Mouse (Mus musculus): ENCODE data around the gene Cyth2.

The Cyth2 gene

DNA sequence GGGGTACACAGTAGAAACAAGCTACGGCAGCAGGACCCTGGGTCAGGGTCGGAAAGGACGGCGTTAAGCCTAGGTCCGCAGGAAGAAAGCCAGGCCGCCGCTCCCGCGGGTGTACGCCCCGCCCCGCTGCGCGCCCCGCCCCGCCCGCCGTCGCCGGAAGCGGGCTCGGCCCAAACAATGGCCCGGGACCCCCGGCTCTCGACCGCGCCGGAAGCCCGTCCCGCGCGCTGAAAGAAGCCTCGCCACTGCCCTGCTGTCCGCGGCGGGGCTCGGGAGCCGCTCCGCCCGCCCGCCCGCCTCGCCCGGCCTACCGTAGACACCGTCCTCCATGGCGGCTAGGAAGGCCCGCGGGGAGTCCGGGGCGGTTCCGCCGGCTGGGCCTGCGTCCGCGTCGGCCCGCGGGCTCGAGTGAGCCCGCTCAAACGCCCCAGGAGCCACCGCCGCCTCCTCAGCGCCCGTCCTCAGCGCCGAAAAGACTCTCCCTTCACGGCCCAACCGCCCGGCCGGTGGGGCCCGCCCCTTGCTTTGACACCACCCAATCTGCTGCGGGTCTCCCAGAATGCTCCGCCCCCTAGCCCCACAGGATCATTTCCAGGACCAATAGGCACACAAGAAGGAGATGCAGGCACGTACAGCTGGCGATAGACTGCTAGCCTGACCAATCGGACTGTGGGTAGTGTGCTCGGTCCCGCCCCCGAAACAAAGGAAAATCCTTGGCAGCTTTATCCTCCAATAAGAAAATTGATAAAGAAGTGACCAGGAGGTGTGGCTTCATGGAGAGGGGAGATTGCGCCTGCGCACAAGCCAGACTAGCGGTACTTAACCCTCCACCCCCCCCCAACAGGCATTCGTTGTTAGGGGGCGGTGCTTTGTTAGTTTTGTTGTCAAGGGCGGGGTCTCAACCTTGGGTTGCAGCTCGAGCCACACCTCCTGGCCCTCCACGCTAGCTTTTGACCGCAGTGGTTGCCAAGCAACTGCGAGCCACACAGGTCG lies at the start of gene Cyth2:
Gene Cyth2 (minus strand): TSS at position 795 of the 993 bp plus-strand sequence.
- peak; percentile 100 for DNase-seq (ENCODE audit: low spot score)

DNA sequence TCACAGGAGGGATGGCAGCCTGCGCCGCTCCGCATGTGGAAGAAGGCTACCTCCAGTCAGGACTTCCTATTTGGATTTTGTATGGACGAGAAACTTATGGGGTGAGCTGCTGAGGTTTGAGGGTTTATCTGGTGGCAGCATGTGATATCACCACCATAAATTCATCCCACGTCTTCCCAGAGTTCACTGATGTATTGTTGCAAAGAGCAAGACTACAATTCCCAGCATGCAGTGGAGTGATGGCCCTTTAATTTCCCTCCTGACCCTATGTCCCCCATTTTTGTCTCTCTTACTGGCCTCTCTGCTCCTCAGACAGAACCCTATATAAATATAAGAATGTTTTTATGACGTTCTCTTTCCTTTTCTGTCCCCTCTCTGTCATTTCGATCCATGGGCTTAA lies 48.4 kb upstream of the Cyth2 start:
- no peak for DNase-seq (ENCODE audit: low spot score)

DNA sequence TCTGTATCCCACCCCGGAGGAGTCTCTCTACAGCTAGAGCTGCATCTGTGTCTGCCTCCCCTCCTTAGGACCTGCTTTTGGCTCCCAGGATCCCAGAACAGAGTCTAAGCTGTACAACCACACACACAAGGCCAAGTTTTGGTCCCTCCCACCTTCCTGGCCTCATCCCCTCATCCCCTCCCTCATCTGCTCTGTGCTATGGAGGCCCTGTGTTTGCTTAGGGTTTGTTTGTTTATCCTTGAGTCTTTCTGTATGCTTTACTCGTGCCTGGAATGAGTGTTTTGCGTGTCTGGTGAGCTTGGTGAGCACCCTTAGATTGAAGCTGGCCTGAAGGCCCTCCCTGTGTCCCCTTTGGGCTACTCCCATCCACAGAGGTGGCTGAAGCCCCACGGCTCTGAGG lies 44.6 kb upstream of the Cyth2 start:
- DNase-seq (ENCODE audit: low spot score) = peak; percentile 50

DNA sequence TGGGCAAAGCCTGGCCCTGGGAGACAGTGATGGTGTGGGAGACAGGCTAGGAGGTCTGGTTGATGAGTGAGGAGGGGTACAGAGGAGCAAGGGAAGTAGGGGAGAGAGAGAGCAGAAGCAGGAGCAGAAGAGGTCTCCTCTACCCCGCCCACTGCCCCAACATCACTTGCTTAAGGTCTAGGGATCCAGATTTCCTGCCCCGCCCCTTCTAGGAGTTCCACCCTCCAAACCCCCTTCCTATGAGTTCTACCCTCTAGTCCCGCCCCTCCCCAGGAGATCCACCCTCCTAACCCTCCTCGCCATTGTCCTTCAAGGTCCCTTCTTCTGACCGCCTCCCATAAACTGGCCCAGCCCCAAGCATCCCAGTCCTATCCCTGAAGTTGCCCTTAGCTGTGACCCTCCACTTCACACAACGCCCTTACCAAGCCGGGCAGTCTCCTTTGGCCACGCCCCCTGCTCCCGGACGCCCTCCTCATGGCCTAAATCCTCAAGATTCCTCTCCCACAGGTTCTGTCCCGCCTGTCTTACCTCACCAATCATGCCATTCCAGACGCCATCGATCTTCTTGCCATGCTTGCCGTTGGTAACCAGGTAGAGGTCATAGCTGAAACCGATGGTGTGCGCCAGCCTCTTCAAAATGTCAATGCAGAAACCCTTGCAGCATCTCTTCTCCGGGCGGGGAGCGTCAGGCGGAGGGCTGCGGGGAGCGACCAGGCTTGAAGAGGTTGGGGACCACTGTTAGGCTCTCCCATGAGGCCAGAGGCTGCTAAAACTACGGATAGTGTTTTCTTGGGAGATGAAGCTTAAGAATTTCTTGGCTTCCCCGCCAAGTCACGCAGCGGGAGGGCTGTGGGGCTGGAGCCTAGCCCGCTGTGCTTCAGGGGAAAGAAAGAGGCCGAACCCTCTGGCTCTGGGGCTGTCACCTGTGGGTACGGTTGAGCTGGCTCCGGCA lies 42.8 kb upstream of the Cyth2 start:
- no peak for DNase-seq (ENCODE audit: low spot score)

DNA sequence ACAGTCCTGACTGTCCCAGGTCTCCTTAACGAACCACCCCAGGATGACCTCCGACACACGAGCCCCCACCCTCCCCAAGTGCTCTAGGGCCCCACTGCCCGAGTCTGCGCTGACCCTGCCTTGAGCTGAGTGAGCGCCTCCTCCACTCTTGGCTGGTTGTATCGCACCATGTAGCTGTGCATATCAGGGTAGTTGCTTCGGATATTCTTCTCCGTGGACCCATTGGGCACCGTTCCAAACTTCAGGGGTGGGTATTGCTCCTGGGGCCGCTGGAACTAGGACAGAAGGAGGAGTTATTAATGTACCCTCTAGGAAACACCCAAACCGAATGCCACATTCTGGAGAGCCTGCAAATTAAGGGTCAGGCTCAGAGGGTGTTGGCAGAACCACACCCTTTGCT lies 38.7 kb upstream of the Cyth2 start:
- no peak for DNase-seq (ENCODE audit: low spot score)

DNA sequence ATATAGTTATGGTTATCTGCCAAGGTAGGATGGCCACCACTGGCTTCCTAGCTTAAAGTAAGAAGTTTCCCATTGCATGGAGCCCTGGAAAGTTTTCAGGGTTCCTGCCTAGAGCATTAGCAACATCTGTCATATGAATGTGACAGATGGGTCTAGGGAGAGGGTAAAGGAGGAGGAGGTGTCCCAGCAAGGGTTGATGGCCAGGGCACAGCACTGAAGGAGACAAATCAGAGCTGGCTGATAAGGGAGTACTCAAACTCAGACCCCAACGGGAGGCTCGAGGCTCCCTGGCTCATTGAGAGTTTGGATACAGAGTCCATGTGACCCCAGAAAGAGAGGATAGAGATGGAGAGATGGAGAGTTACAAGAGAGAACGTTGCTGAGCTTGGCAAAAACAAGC lies 36.3 kb upstream of the Cyth2 start:
- DNase-seq (ENCODE audit: low spot score) = no peak

DNA sequence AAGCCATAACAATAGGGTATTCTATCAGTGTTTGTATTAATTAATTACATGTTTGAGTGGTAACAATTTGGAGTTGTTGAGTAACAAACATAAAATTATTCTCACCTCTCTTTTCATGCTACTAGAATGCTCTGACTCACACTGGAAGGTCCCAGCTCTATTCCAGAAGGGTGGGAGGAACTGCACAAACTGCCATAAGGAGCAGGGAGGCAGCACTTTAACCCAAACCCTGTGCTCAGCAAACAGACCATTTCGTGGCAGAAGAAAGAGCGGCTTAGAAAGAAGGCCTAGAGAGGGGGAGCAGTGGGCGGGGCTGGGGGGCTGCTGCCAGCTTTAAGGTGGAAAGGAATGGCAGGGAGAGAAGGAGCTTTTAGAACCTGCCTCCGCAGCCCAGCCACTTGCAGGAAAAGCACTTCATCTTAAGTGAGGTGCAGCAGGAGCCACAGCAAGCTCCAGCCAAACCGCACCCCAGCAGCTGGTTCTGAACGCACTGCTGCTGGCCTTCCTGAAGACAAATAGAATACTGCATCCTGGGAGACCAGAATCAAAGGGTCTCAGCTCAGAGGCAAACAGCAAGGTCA lies 34.2 kb upstream of the Cyth2 start:
- DNase-seq (ENCODE audit: low spot score) = no peak

DNA sequence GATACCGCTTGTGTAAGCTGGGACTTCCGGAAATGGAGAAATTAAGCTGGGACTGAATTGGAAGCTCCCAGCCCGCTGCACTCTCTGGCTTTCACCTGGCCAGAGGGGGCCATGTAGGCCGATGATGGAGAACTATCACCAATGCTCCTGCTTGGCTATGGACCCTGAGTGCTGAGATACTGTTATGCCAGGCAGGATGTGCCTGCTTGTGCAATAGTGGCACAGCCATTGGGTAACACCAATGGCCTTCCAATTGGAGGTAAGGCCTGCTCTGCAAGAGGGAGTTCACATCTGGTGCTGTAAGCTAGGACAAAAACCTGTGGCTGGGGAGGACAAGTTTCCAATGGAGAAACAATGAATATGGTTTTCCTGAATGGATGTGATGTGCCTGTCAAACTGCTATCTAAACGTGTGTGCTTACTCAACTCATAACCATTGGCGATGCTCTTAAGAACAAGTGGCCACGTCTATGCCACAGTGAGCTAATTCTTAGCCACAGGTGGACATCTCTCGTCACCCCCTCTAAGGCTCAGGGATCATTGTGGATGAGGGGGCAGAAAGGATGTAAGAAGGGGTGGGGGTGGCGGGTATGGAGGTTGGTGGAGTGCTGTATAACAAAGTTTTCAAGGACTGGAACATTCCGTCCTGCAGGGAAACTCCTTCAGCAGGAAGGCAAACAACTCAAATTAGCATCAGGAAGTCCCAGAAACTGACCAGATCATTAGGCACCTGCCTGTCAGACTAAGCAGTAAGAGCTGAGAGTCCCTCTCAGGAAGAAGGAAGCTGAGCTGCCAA lies 28.8 kb upstream of the Cyth2 start:
- no peak for DNase-seq (ENCODE audit: low spot score)

DNA sequence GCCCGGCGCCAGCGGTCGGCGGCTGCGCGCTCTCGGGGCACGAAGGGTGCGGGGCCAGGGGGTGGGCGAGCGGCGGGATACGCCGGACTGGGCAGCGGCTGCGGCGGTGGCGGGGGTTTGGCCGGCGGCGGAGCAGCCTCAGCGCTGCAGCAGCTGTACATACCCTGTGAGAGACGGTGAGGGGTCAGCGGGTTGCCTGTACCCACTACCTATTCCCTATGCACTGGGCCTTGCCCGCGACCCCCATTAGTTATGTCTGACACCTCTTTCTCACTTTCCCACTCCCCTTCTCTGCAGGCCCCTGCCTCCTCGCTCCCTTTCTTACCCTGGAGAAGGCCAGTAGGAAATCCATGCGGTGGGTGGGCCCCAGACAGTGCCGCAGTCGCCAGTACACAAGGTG lies 19.5 kb upstream of the Cyth2 start:
- no peak for DNase-seq (ENCODE audit: low spot score)

DNA sequence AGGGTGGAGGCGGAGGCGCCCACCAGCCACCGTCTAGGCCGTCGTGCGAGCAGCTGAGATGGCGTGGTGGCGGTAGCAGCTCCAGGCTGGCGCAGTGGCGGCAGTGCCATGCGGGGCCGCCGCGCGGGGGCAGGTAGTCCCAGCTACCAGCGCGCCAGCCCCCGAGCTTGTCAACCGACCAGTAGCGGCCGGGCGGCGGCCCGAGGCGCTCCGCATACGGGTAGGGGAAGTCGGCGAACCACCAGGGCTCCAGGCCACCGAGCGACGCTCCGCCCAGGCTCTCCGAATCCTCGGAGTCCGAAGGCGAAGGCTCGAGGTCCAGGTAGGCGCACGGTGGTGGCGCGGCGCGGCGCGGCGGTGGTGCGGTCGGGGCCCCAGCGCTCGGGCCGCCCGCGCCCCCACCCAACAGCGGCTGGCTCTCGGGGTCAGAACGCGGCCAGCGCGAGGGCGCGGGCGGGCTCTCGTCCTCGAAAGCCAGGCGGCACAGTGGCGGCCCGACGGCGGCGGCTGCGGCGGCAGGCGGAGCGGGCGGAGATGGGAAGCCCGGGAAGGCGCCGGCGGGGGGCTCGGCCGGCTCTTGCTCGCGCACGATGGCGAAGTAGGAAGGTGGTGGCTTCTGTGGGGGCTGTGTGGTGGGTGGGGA lies 18.9 kb upstream of the Cyth2 start:
- no peak for DNase-seq (ENCODE audit: low spot score)

DNA sequence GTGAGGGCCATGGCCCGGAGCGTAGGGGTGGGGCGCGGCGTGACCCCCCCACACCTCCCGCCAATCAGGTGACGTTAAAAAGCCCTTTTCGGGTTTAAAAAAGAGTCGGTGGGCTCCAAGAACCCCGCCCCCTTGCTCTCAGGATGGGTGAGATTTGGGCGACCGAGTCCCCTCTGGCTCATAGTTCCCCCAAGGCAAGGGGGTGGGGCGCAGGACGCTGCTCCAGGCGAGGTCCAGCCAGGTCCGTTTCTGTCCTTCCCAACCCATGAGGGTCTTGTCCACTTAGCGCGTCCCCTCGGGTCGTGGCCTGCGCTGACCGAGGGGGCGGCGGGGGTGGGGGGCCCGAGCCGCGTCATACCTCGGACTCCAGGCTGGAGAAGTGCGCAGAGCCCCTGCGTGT lies 18.0 kb upstream of the Cyth2 start:
- no peak for DNase-seq (ENCODE audit: low spot score)

DNA sequence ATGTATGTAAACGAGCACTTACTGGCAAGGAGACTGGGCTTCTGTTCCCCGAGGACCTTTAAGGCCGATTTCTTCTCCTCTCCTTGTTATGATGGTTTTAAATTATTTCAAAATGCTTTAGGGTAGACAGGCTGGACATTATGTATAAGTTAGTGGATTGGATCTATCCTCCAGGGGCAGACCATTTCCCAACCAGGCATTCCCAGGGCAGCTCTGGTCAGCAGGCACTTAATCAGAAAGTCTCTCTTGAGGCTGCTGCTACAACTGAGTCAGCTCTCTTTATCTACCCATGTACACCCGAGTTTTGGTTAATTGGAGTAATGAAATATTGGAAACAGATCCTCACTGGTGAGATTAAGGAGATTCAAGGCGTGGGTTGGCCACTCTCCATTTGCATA lies 16.7 kb upstream of the Cyth2 start:
- DNase-seq (ENCODE audit: low spot score) = no peak

DNA sequence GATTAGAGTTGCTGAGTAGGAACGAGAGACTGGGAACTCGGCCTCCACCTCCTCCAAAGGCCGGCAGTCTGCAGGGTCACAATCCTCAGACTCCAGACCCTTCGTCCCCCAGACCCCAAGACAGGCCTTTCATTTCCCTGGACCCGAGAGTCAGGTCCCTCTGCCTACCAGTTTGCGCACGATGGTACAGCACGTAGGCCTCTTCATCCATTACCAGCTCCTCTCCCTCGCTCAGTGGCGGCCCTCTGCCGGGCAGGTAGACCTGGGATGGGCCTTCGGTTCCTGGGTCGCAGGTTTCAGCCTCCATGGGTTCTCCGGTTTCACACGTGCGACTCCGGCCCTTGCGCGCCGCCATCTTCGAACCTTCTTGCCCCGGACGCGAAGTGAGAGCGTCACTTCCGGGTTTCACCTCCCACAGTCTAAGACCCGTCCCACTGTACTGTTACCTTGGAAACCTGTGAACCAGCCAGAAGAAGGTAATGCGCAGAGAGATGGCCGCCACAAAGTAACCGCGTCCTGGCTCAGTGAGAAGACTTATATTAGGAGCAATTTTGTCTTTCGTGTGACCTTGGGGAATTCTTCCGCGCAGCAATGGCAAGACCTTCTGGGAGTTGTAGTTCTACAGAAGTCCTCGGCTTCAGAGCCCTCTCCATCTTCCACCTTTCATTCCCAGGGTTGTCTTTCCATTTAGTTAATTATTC lies 16.2 kb upstream of the Cyth2 start, which contains the start of gene Grwd1:
Gene Grwd1 (minus strand): TSS at position 518 of the 701 bp plus-strand sequence.
- DNase-seq (ENCODE audit: low spot score) = peak; percentile 85

DNA sequence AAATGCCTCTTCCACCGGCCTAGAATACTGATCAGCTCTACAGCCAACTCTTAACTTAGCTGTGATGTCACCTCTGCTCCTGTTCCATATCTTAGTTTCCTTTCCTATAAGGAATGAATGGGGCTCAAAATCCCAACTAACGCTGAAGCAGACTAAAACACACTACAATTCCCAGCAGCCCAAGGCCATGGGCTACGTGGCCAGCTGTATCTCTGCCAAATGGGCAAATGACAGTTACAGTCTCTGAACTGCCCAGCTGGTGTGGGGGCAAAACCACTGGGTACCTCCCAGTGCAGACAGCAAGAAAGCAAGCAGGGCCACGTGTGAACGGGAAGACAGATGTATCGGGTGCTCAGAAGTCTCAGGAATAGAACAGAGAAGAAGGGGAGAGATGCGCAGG lies 12.2 kb upstream of the Cyth2 start:
- no peak for DNase-seq (ENCODE audit: low spot score)

DNA sequence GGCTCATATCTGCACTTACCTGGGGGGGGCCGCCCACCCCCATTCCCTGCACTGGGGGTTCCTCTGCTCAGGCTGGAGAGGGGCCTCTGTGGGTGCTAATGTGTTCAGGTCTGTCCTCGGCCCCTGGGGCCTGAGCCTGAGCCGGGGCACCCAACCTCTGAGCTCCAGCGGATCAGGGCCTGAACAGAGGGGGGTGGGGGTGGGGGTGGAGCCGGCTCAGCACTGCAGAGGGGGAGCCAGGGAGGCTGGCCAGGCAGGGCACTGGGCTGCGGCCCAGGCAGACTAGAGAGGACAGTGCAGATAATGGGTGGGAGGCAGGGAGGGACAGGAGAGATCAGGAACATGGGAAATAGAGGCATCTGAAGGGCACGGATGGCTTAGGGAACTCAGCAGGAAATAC lies 10.2 kb upstream of the Cyth2 start, which contains the start of gene Kcnj14:
Gene Kcnj14 (minus strand): TSS at position 185 of the 400 bp plus-strand sequence.
- no peak for DNase-seq (ENCODE audit: low spot score)

DNA sequence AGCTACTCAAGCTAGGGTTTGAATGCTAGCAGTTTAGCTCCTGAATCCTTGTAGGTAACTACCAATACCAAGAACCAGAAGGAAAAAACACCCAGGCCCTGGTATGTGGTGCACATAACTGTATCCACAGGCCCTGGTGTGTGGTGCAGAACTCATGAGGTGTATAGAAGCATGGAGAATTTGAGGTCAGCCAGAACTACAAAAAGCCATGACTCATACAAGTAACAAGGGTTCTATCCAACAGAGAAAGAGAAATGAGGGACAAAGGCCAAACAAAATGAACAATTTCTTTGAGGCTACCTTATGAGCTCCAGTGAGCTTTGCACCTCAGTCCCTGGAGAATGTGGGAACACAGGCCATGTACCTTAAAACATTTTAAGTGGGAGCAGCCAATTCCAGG lies 6.5 kb upstream of the Cyth2 start:
- DNase-seq (ENCODE audit: low spot score) = no peak

DNA sequence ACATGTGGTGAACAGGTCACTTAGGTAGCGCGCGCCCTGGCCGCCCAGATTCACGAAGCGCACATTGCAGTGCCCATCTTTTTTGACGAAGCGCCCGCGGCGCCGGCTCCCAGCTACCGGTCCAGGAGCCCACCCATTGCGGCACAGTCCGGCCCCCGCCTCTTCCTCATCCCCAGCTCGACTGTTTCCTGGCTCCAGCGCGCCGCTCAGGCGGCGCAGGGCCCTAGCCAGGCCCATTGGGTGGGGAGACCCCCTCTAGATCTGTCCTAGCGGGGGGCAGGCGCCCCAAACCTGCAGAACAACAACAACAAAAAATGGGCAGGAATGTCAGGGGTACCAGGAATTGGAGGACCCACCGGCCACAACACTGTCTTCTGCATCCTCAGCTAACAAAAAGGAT lies 5.5 kb upstream of the Cyth2 start:
- DNase-seq (ENCODE audit: low spot score) = no peak

DNA sequence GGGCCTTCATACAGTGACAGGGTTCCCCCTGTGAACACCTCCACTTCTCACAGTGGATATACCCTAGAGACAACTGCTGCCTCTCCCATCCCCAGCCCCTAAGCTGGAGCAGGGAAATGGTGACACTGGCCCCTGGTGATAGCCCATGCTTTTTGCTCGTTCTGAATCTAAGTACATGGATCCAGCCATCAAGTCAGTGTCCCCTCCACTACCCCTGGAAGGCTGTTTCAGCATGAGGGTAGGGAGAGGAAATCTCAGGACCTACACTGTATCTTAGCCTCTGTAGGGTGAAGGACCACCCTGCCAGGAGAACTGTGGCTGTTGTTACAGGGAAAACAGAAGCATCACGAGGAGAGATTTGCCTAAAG lies 1.6 kb upstream of the Cyth2 start:
- no peak for DNase-seq (ENCODE audit: low spot score)

DNA sequence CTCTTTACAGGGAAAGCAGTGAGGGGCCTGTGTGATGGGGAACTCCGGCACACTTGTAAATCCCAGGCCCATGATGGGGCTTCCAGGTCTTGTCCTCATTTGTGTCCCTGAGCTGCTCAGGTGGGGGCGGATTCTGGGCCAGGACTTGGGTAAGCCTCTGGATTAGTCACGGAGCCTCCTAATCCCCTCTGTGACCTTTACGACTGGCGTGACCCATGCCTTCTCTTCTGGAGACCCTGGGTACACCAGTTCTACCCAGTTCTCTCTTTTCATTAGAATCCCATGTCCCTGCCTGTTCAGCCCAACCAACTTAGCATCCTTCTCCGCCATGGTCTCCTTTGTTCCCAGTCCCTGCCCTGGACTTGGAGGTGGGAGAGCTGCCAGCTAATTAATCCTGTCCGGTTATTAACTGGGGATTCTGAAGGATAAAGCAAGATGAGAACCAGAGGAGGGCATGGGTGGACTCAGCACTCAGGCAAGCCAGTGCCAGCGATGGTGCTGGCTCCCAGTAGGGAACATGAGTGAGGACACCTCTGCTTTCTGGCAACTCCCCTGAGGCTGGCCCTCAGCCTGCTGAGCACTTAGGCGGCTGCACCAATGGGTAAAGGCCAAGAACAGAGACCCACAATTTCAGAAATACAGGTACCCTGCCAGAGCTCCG lies 1.1 kb upstream of the Cyth2 start:
- DNase-seq (ENCODE audit: low spot score) = no peak

DNA sequence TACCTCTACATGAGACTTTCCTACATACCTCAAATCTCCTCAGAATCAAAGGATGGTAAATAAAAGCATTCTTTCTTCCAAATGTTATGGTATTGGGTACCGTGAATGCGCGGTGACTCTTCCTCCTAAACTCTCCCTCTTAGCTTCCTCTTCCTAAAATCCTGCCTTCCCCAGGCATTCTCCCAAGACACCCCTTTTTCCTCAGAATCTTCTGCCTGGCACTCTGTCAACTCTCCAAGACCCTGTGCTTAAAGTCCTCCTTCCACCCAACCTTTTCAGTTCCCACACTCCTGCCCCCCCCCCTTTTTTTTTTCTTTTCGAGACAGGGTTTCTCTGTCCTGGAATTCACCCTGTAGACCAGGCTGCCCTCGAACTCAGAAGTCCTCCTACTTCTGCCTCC lies 460 bp upstream of the Cyth2 start:
- no peak for DNase-seq (ENCODE audit: low spot score)

All from lung, postnatal 25 days (tissue).